Mouse (Mus musculus) CH12.LX (cell line): ENCODE results near the gene Rragd. TPM values are rescaled to one million over a fixed set of nuclear protein-coding genes. Genes with fewer than 3 reads are reported as not detected.

Experiments
- DNase-seq: peaks from one replicate; pipeline ENCODE4 v3.0.0-alpha.2; 2013; ENCODE audit errors: extremely low read depth
- H3K27ac ChIP-seq: 2 replicates; pipeline ENCODE4 v1.5.1; 2012; ENCODE audit warnings: low read depth, mild to moderate bottlenecking, control low read depth, moderate library complexity; ENCODE audit not compliant: insufficient read depth
- H3K27me3 ChIP-seq: replicated peaks from 2 replicates; pipeline ENCODE3; 2012; ENCODE audit warnings: inconsistent platforms
- H3K36me3 ChIP-seq, 2 experiments: replicated peaks in 1 of 2; 2 replicates each; pipeline versions ENCODE3 to v1.6.1; 2012; ENCODE audit warnings: inconsistent platforms in 1 of 2, low read length in 1 of 2, mild to moderate bottlenecking in 1 of 2, mixed read lengths in 1 of 2, moderate library complexity in 1 of 2; ENCODE audit not compliant: control insufficient read depth in 1 of 2, insufficient read depth in 1 of 2
- H3K4me1 ChIP-seq, 2 experiments: 2 replicates each; pipeline ENCODE4 v1.6.1; 2012; ENCODE audit warnings: inconsistent platforms in 1 of 2, moderate library complexity in 1 of 2; ENCODE audit not compliant: insufficient read depth in 2 of 2, control insufficient read depth in 1 of 2
- H3K4me2 ChIP-seq: 2 replicates; pipeline ENCODE4 v1.6.1; 2012; ENCODE audit warnings: low read depth, mild to moderate bottlenecking, control low read depth; ENCODE audit not compliant: poor library complexity, insufficient read depth, severe bottlenecking
- H3K4me3 ChIP-seq, 3 experiments: fragments of 150-350 bp in 1 of 3; sonication (generic) in 1 of 3; replicated peaks in 1 of 3; 2 replicates each; pipeline versions ENCODE3 to v1.5.1; 2011 to 2012; ENCODE audit warnings: low read depth in 2 of 3, low read length in 2 of 3, mild to moderate bottlenecking in 2 of 3, moderate library complexity in 2 of 3, control low read depth in 1 of 3, improper control_type of control experiment in 1 of 3, inconsistent platforms in 1 of 3, mixed read lengths in 1 of 3; ENCODE audit not compliant: poor library complexity in 1 of 3
- H3K79me2 ChIP-seq: replicated peaks from 2 replicates; pipeline ENCODE4 v1.6.1; 2012; ENCODE audit warnings: mild to moderate bottlenecking, moderate library complexity; ENCODE audit not compliant: control insufficient read depth, poor library complexity, insufficient read depth, severe bottlenecking; ENCODE audit errors: extremely low read depth
- H3K9ac ChIP-seq: 2 replicates; pipeline ENCODE4 v1.6.1; 2012; ENCODE audit warnings: low read depth, mild to moderate bottlenecking, control low read depth, moderate library complexity; ENCODE audit not compliant: insufficient read depth
- H3K9me3 ChIP-seq: replicated peaks from 2 replicates; pipeline ENCODE3; 2012; ENCODE audit warnings: low read length, inconsistent platforms, mixed read lengths
- CHD1 ChIP-seq: IDR thresholded peaks from 2 replicates; pipeline ENCODE4 v1.6.1; 2012; ENCODE audit warnings: low read depth, low read length, improper control_type of control experiment, inconsistent platforms
- CHD2 ChIP-seq: IDR thresholded peaks from 2 replicates; pipeline ENCODE4 v1.6.1; 2011; ENCODE audit warnings: low read length, improper control_type of control experiment
- CTCF ChIP-seq, 2 experiments: IDR thresholded peaks in 1 of 2; conservative IDR thresholded peaks in 1 of 2; 2 replicates each; pipeline ENCODE4 v1.5.1; 2011 to 2012; ENCODE audit warnings: low read depth in 2 of 2, low read length in 2 of 2, improper control_type of control experiment in 1 of 2, inconsistent platforms in 1 of 2, mild to moderate bottlenecking in 1 of 2, moderate library complexity in 1 of 2
- E2F4 ChIP-seq: IDR thresholded peaks from 2 replicates; pipeline ENCODE4 v1.6.1; 2011; ENCODE audit warnings: low read depth, low read length, improper control_type of control experiment; ENCODE audit not compliant: insufficient replicate concordance
- ETS1 ChIP-seq: conservative IDR thresholded peaks from 2 replicates; pipeline ENCODE4 v1.6.1; 2012; ENCODE audit warnings: low read depth, mild to moderate bottlenecking, inconsistent platforms, low read length, improper control_type of control experiment, moderate library complexity
- GABPA ChIP-seq: IDR thresholded peaks from 2 replicates; pipeline ENCODE4 v1.6.1; 2012; ENCODE audit warnings: low read depth, low read length, improper control_type of control experiment, inconsistent platforms; ENCODE audit not compliant: insufficient replicate concordance
- HCFC1 ChIP-seq: IDR thresholded peaks from 2 replicates; pipeline ENCODE4 v1.6.1; 2012; ENCODE audit warnings: low read depth, mild to moderate bottlenecking, inconsistent platforms, low read length, improper control_type of control experiment
- KAT2A ChIP-seq: IDR thresholded peaks from 2 replicates; pipeline ENCODE4 v1.6.1; 2012; ENCODE audit warnings: low read length, improper control_type of control experiment, inconsistent platforms; ENCODE audit not compliant: insufficient replicate concordance
- MAX ChIP-seq: IDR thresholded peaks from 2 replicates; pipeline ENCODE4 v1.6.1; 2011; ENCODE audit warnings: low read length, improper control_type of control experiment
- MEF2A ChIP-seq: IDR thresholded peaks from 2 replicates; pipeline ENCODE4 v1.6.1; 2014; ENCODE audit warnings: low read depth, mild to moderate bottlenecking, inconsistent platforms, low read length, improper control_type of control experiment, borderline replicate concordance
- MXI1 ChIP-seq: IDR thresholded peaks from 2 replicates; pipeline ENCODE4 v1.6.1; 2011; ENCODE audit warnings: mild to moderate bottlenecking, low read depth, low read length, improper control_type of control experiment
- MYC ChIP-seq: IDR thresholded peaks from 2 replicates; pipeline ENCODE4 v1.6.1; 2011; ENCODE audit warnings: low read depth, mild to moderate bottlenecking, improper control_type of control experiment, low read length
- POLR2A ChIP-seq: IDR thresholded peaks from 2 replicates; pipeline ENCODE4 v1.6.1; 2011; ENCODE audit warnings: low read depth, mild to moderate bottlenecking, improper control_type of control experiment, low read length
- POLR2AphosphoS2 ChIP-seq: IDR thresholded peaks from 2 replicates; pipeline ENCODE4 v1.6.1; 2011; ENCODE audit warnings: low read depth, low read length, improper control_type of control experiment
- SMC3 ChIP-seq: IDR thresholded peaks from 2 replicates; pipeline ENCODE4 v1.6.1; 2011; ENCODE audit warnings: low read depth, low read length, improper control_type of control experiment
- TBP ChIP-seq: conservative IDR thresholded peaks from 2 replicates; pipeline ENCODE4 v1.6.1; 2011; ENCODE audit warnings: low read depth, low read length, improper control_type of control experiment
- TCF12 ChIP-seq: IDR thresholded peaks from 2 replicates; pipeline ENCODE4 v1.6.1; 2014; ENCODE audit warnings: low read depth, mild to moderate bottlenecking, inconsistent platforms, low read length, improper control_type of control experiment
- USF2 ChIP-seq: conservative IDR thresholded peaks from 2 replicates; pipeline ENCODE4 v1.6.1; 2011; ENCODE audit warnings: low read depth, low read length, improper control_type of control experiment
- ZKSCAN1 ChIP-seq: IDR thresholded peaks from 2 replicates; pipeline ENCODE4 v1.6.1; 2012; ENCODE audit warnings: low read depth, inconsistent platforms, low read length, improper control_type of control experiment, borderline replicate concordance
- ZMIZ1 ChIP-seq: IDR thresholded peaks from 2 replicates; pipeline ENCODE4 v1.6.1; 2012; ENCODE audit warnings: low read depth, mild to moderate bottlenecking, inconsistent platforms, low read length, improper control_type of control experiment
- ZNF384 ChIP-seq: IDR thresholded peaks from 2 replicates; pipeline ENCODE4 v1.6.1; 2012; ENCODE audit warnings: low read depth, low read length, improper control_type of control experiment, inconsistent platforms
- dilution Hi-C: fragments of 300-500 bp; cut with MboI; formaldehyde crosslinking; loops from 2 replicates; pipeline ENCODE4 v1.14.3; 2020; ENCODE audit warnings: low sequenced_read_pairs; ENCODE audit not compliant: extremely low pct_unique_long_range_greater_than_20kb, extremely low pct_ligation_motif_present
- in situ Hi-C: fragments of 300-500 bp; cut with MboI; formaldehyde crosslinking; loops from 3 replicates; pipeline ENCODE4 v1.14.3; 2019; ENCODE audit warnings: low sequenced_read_pairs, low pct_ligation_motif_present, low pct_unique_long_range_greater_than_20kb, mixed read lengths
- polyA plus RNA-seq: library from polyadenylated mRNA; unstranded; fragments of >175 nt; gene quantifications from 2 replicates; pipeline ENCODE4 v1.2.1, GENCODE M21; 2012; ENCODE audit warnings: low read depth; ENCODE audit not compliant: insufficient read length
- total RNA-seq, 2 experiments: library from RNA; depleted of rRNA; stranded (reverse); fragments of 300-350 nt in 1 of 2; fragments of >200 nt in 1 of 2; gene quantifications; 2 replicates each; pipeline ENCODE4 v1.2.3; 2012 to 2014

Gene Rragd
- total and polyA plus RNA-seq, 3 experiments, result 0.46 to 1.4 (median 1.1) TPM

DNA sequence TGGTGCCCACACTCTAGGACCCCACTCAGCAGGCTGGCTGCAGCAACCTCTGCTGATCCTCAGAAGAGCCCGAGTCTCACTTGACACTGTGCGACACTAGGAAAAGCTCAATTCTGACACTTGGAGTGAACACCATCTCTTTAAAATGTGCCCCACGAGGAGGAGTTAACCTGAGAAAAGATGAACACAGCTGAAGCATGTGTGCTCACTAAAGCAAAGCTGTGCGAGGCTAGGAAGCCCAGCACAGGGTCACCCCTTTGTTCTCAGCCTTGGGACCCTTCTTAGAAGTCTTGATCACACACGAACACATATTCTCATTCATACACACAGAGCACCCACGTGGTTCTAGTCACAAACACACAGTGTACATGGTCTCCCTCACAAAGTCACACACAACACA, 82.1 kb downstream of the Rragd start:
- Histone ChIP-seq H3K9me3 (no peaks in the 10 kb centered on the region), H3K9ac (no peak overlapping the region), H3K4me1 (peaks cover 0 to 3% of the 10 kb centered on the region in 2 experiments; a peak in 1 of 4 replicates), H3K79me2 (no peaks in the 10 kb centered on the region), H3K27me3 (no peaks in the 10 kb centered on the region), H3K36me3 (no peaks in the 10 kb centered on the region), H3K4me2 (no peak overlapping the region), H3K27ac (no peak overlapping the region), H3K4me3 (no peak overlapping the region)
- TF ChIP-seq ZKSCAN1 (no peak), USF2 (no peak), GABPA (no peak), POLR2A (no peak), E2F4 (no peak), SMC3 (no peak), ETS1 (no peak), HCFC1 (no peak), MAX (no peak), CHD2 (no peak), CTCF (conservative IDR thresholded peaks at IDR 0.05 in 1 of 2, IDR thresholded peaks at IDR 0.05 in 1 of 2; ENCODE audit: low read depth in 2 of 2, low read length in 2 of 2) (no peak), TBP (no peak), POLR2AphosphoS2 (no peak)
- DNase-seq, result no peak
- dilution Hi-C loops (no loop called here), in situ Hi-C loops (no loop called here)

DNA sequence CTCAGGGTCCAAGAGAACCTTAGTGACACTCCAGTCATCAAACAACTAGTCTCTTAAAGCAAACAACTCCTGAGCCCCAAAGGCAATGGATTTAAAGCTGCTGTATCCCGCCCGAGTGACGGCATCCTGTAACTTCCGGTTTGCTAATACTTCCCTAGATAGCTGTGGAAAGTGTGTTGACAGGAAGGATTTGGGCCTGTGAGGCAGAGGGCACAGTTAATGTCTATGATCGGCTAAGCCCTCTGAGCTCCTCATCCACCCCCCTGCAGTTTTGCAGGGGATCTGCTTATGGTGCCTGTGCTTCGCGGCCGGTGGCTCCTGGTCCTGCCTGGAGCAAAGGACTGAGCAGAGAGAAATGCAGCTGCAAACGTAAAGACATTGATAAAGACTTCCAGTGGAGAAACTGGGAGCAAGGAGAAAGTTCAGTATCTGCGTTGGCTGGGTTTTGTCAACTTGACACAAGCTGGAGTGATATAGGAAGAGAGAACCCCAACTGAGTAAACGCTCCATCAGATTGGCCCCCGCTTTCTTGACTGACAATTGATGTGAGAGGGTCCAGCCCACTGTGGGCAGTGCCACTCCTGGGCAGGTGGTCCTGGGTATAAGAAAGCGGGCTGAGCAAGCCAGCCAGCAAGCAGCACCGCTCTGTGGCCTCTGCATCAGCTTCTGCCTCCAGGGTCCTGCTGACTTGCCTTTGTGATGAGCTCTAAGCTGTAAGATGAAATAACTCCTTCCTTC, 83.6 kb downstream of the Rragd start:
- no peak overlapping the region for H3K4me2 ChIP-seq
- DNase-seq, result no peak
- H3K27ac ChIP-seq, result no peak overlapping the region
- no peaks in the 10 kb centered on the region for H3K27me3 ChIP-seq
- no peaks in the 10 kb centered on the region for H3K79me2 ChIP-seq
- H3K36me3 ChIP-seq, result no peaks in the 10 kb centered on the region
- dilution Hi-C loops, result no loop called here
- no peak overlapping the region for H3K4me3 ChIP-seq
- H3K9me3 ChIP-seq, result no peaks in the 10 kb centered on the region
- no peak for TF ChIP-seq ZMIZ1
- no peak for TF ChIP-seq TBP
- TF ChIP-seq ZNF384, result no peak
- TF ChIP-seq CTCF (conservative IDR thresholded peaks at IDR 0.05 in 1 of 2, IDR thresholded peaks at IDR 0.05 in 1 of 2; ENCODE audit: low read depth in 2 of 2, low read length in 2 of 2), result no peak
- no peak for TF ChIP-seq MYC
- TF ChIP-seq MEF2A, result no peak
- TF ChIP-seq KAT2A, result no peak
- TF ChIP-seq POLR2A, result no peak
- TF ChIP-seq MXI1, result no peak
- no peak for TF ChIP-seq SMC3
- TF ChIP-seq CHD1, result no peak
- TF ChIP-seq TCF12, result no peak
- in situ Hi-C loops, result no loop called here
- H3K9ac ChIP-seq, result no peak overlapping the region
- peaks cover 0 to 3% of the 10 kb centered on the region in 2 experiments; a peak in 1 of 4 replicates for H3K4me1 ChIP-seq
